Mouse (Mus musculus): ENCODE results near the gene Hoxd9. TPM values are rescaled to one million over a fixed set of nuclear protein-coding genes. Genes with fewer than 3 reads are reported as not detected.

Hoxd9 gene
- polyA plus RNA-seq, 1 experiment from 2014 or later, result not detected

- H3K27ac ChIP-seq (ENCODE audit: low read depth, low read length), result no peak overlapping the region
- H3K9me3 ChIP-seq (ENCODE audit: control insufficient read depth, low read length), result no peaks in the 10 kb centered on the region
- H3K9ac ChIP-seq (ENCODE audit: low read length), result no peak overlapping the region
- ATAC-seq (replicated peaks; ENCODE audit: low FRiP score) (no peak), DNase-seq (ENCODE audit: low spot score) (peak; percentile 52)
- H3K27me3 ChIP-seq (ENCODE audit: control insufficient read depth, insufficient read depth, low read length), result peaks cover 96% of the 10 kb centered on the region
- H3K36me3 ChIP-seq (ENCODE audit: control insufficient read depth, insufficient read depth, low read length), result no peaks in the 10 kb centered on the region
- 2% methylated on average over 13 of the region's 13 CpGs for WGBS
- peaks cover 5% of the 10 kb centered on the region; the same call in 1 of the 2 replicates for H3K4me1 ChIP-seq (replicated peaks; ENCODE audit: control insufficient read depth, insufficient read depth, low read length)
- H3K4me2 ChIP-seq (ENCODE audit: low read depth, low read length, severe bottlenecking), result no peak overlapping the region
- H3K4me3 ChIP-seq (ENCODE audit: low read depth, low read length), result no peak overlapping the region
Observed at GRCm38 (mm10) chr2:74734451-74734850, 36.9 kb downstream of the Hoxd9 start.

- Histone ChIP-seq H3K9ac (ENCODE audit: low read length) (no peak overlapping the region), H3K36me3 (ENCODE audit: control insufficient read depth, insufficient read depth, low read length) (no peaks in the 10 kb centered on the region), H3K27me3 (ENCODE audit: control insufficient read depth, insufficient read depth, low read length) (peaks cover 98% of the 10 kb centered on the region), H3K4me1 (replicated peaks; ENCODE audit: control insufficient read depth, insufficient read depth, low read length) (peaks cover 5% of the 10 kb centered on the region; the same call in 1 of the 2 replicates), H3K27ac (ENCODE audit: low read depth, low read length) (no peak overlapping the region), H3K4me2 (ENCODE audit: low read depth, low read length, severe bottlenecking) (no peak overlapping the region), H3K4me3 (ENCODE audit: low read depth, low read length) (no peak overlapping the region), H3K9me3 (ENCODE audit: control insufficient read depth, low read length) (no peaks in the 10 kb centered on the region)
- ATAC-seq (replicated peaks; ENCODE audit: low FRiP score) (no peak), DNase-seq (ENCODE audit: low spot score) (peak; percentile 61)
- under 1% methylated on average over 27 of the region's 27 CpGs for WGBS
Observed at GRCm38 (mm10) chr2:74734996-74735811, 37.7 kb downstream of the Hoxd9 start.

GRCm38 (mm10) chr2:74735851-74736687 is 38.5 kb downstream of the Hoxd9 start:
- no peaks in the 10 kb centered on the region for H3K9me3 ChIP-seq (ENCODE audit: control insufficient read depth, low read length)
- H3K9ac ChIP-seq (ENCODE audit: low read length), result no peak overlapping the region
- DNase-seq (ENCODE audit: low spot score) (peak; percentile 62), ATAC-seq (replicated peaks; ENCODE audit: low FRiP score) (no peak)
- H3K27me3 ChIP-seq (ENCODE audit: control insufficient read depth, insufficient read depth, low read length), result peaks cover 98% of the 10 kb centered on the region
- H3K4me2 ChIP-seq (ENCODE audit: low read depth, low read length, severe bottlenecking), result peak overlapping the region; percentile 24; the same call in 1 of the 2 replicates
- under 1% methylated on average over 42 of the region's 42 CpGs for WGBS
- no peak overlapping the region for H3K27ac ChIP-seq (ENCODE audit: low read depth, low read length)
- H3K4me3 ChIP-seq (ENCODE audit: low read depth, low read length), result no peak overlapping the region
- no peaks in the 10 kb centered on the region for H3K36me3 ChIP-seq (ENCODE audit: control insufficient read depth, insufficient read depth, low read length)
- H3K4me1 ChIP-seq (replicated peaks; ENCODE audit: control insufficient read depth, insufficient read depth, low read length), result peaks cover 5% of the 10 kb centered on the region; the same call in 1 of the 2 replicates

- H3K27ac ChIP-seq (ENCODE audit: low read depth, low read length), result no peak overlapping the region
- WGBS, result 2% methylated on average over 15 of the region's 15 CpGs
- H3K9me3 ChIP-seq (ENCODE audit: control insufficient read depth, low read length), result no peaks in the 10 kb centered on the region
- peaks cover 98% of the 10 kb centered on the region for H3K27me3 ChIP-seq (ENCODE audit: control insufficient read depth, insufficient read depth, low read length)
- peaks cover 5% of the 10 kb centered on the region; the same call in 1 of the 2 replicates for H3K4me1 ChIP-seq (replicated peaks; ENCODE audit: control insufficient read depth, insufficient read depth, low read length)
- H3K36me3 ChIP-seq (ENCODE audit: control insufficient read depth, insufficient read depth, low read length), result no peaks in the 10 kb centered on the region
- DNase-seq (ENCODE audit: low spot score) (peak; percentile 48), ATAC-seq (replicated peaks; ENCODE audit: low FRiP score) (no peak)
- no peak overlapping the region for H3K9ac ChIP-seq (ENCODE audit: low read length)
- no peak overlapping the region for H3K4me3 ChIP-seq (ENCODE audit: low read depth, low read length)
- no peak overlapping the region for H3K4me2 ChIP-seq (ENCODE audit: low read depth, low read length, severe bottlenecking)
Observed at GRCm38 (mm10) chr2:74736688-74737577, 39.4 kb downstream of the Hoxd9 start.

- Histone ChIP-seq H3K9ac (ENCODE audit: low read length) (no peak overlapping the region), H3K27ac (ENCODE audit: low read depth, low read length) (no peak overlapping the region), H3K9me3 (ENCODE audit: control insufficient read depth, low read length) (no peaks in the 10 kb centered on the region), H3K36me3 (ENCODE audit: control insufficient read depth, insufficient read depth, low read length) (no peaks in the 10 kb centered on the region), H3K27me3 (ENCODE audit: control insufficient read depth, insufficient read depth, low read length) (peaks cover 98% of the 10 kb centered on the region), H3K4me2 (ENCODE audit: low read depth, low read length, severe bottlenecking) (no peak overlapping the region), H3K4me1 (replicated peaks; ENCODE audit: control insufficient read depth, insufficient read depth, low read length) (peaks cover 5% of the 10 kb centered on the region; the same call in 1 of the 2 replicates), H3K4me3 (ENCODE audit: low read depth, low read length) (no peak overlapping the region)
- peak; percentile 52 for DNase-seq (ENCODE audit: low spot score)
- ATAC-seq (replicated peaks; ENCODE audit: low FRiP score), result no peak
- WGBS, result 3% methylated on average over 7 of the region's 7 CpGs
Observed at GRCm38 (mm10) chr2:74737578-74738070, 40.1 kb downstream of the Hoxd9 start.

- no peak overlapping the region for H3K4me2 ChIP-seq (ENCODE audit: low read depth, low read length, severe bottlenecking)
- no peak overlapping the region for H3K4me3 ChIP-seq (ENCODE audit: low read depth, low read length)
- H3K36me3 ChIP-seq (ENCODE audit: control insufficient read depth, insufficient read depth, low read length), result no peaks in the 10 kb centered on the region
- H3K4me1 ChIP-seq (replicated peaks; ENCODE audit: control insufficient read depth, insufficient read depth, low read length), result peaks cover 5% of the 10 kb centered on the region; the same call in 1 of the 2 replicates
- no peaks in the 10 kb centered on the region for H3K9me3 ChIP-seq (ENCODE audit: control insufficient read depth, low read length)
- no peak for ATAC-seq (replicated peaks; ENCODE audit: low FRiP score)
- under 1% methylated on average over 20 of the region's 20 CpGs for WGBS
- no peak overlapping the region for H3K27ac ChIP-seq (ENCODE audit: low read depth, low read length)
- H3K9ac ChIP-seq (ENCODE audit: low read length), result no peak overlapping the region
- H3K27me3 ChIP-seq (ENCODE audit: control insufficient read depth, insufficient read depth, low read length), result peaks cover 97% of the 10 kb centered on the region
- peak; percentile 51 for DNase-seq (ENCODE audit: low spot score)
Observed at GRCm38 (mm10) chr2:74738623-74739475, 41.3 kb downstream of the Hoxd9 start.

- Histone ChIP-seq H3K9me3 (ENCODE audit: control insufficient read depth, low read length) (no peaks in the 10 kb centered on the region), H3K27me3 (ENCODE audit: control insufficient read depth, insufficient read depth, low read length) (peaks cover 98% of the 10 kb centered on the region), H3K4me3 (ENCODE audit: low read depth, low read length) (no peak overlapping the region), H3K36me3 (ENCODE audit: control insufficient read depth, insufficient read depth, low read length) (no peaks in the 10 kb centered on the region), H3K27ac (ENCODE audit: low read depth, low read length) (no peak overlapping the region), H3K4me1 (replicated peaks; ENCODE audit: control insufficient read depth, insufficient read depth, low read length) (peaks cover 5% of the 10 kb centered on the region; the same call in 1 of the 2 replicates), H3K9ac (ENCODE audit: low read length) (no peak overlapping the region), H3K4me2 (ENCODE audit: low read depth, low read length, severe bottlenecking) (no peak overlapping the region)
- ATAC-seq (replicated peaks; ENCODE audit: low FRiP score) (no peak), DNase-seq (ENCODE audit: low spot score) (no peak)
- 3% methylated on average over 2 of the region's 2 CpGs for WGBS
Observed at GRCm38 (mm10) chr2:74739476-74739800, 41.9 kb downstream of the Hoxd9 start.
